Mouse (Mus musculus) cerebellum, adult 11-12 months (tissue): ENCODE results near the gene Vwa3b.

Source experiments
- DNase-seq: peaks from one replicate; pipeline ENCODE4 v3.0.0; 2022

Gene Vwa3b

DNA sequence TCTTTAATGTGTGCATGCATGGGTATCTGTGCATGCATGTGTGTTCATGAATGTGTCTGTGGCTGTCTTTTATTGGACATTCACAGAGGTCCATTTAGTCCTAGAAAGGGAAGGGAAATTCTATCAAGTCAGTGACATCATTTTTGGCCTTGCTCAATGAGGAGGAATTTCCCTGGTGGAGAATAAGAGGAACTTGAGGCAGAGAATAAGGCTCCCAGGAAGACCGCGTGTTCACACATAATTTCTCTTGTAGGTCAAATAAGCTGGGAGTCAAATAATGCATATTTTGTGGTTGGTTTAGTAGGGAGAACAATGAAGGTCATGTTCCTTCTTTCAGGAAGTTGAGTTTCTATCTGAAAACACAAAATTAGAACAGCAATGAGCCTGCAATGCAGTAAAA lies 13.4 kb upstream of the Vwa3b start:
- no peak for DNase-seq

DNA sequence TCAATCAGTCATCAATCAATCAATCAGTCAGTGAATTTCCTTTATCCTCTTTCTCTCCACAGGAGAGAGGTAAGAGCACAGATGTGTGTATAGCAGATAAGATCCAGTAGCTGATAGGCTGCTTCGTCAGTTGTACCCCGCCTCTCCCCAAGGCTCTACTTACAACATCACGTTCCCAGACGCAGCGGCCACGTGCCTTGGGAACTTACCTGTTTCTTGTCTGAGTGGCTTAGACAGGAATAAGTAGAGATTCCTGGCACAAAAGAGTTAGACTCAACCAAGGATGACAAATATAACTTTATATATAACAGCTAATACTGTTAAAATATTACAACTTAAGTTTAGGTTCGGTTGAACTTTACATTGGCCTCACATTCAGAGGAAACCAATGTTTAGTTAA lies 12.7 kb upstream of the Vwa3b start:
- no peak for DNase-seq

DNA sequence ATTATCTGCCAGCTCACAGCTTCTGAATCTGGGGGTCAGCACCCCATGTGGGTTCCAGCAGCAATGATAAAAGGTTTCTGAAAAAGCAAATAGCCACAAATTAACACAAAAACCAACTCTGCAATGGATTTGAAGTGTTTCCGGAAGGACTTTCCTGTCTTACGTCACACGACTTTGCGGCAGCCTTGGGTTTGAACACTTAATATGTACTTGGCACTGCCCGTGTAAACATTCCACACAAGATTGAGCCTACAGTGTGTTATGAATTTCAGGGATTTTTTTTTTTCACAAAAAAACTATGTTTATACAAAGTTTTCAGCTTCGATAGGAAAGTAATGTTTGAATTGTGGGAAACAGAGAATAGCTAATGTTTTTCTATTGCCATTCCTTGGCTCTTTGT lies 7.4 kb upstream of the Vwa3b start:
- DNase-seq: no peak

DNA sequence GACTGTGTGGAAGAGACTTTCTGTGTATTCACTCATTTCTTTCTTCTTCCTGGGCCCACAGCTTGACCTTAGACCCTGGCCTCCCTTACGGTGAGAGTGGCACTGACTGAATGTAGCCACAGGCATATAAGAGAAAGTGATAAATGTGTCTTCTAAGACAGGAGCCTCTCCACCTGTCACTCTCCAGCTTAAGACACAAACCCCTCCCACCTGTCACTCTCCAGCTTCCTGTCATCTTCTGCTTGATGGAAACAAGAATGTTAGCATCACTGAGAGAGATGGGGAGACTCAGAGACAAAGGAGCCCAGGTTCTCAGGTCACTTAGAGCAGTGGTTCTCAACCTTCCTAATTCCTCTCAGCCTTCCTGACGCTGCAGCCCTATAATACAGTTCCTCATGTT lies 3.7 kb upstream of the Vwa3b start:
- no peak for DNase-seq

DNA sequence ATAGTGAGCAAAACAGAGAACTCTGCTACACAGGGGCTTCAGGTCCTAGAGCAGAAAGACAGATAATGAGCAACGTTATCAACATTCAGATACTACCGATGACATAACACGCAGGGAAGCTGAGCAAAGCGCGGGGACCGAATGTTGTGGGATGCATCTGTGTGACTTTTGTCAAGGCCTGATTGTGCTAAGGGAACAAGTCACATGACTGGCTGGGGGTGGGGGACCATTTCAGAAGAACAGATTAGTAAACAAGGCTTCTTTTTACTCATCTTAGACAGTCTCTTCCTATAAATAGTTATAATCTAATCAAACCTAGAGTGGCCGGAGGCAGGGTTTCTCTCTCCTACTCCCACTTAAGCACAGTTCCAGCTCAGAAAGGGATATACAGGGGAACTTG lies 1.7 kb upstream of the Vwa3b start:
- no peak for DNase-seq

DNA sequence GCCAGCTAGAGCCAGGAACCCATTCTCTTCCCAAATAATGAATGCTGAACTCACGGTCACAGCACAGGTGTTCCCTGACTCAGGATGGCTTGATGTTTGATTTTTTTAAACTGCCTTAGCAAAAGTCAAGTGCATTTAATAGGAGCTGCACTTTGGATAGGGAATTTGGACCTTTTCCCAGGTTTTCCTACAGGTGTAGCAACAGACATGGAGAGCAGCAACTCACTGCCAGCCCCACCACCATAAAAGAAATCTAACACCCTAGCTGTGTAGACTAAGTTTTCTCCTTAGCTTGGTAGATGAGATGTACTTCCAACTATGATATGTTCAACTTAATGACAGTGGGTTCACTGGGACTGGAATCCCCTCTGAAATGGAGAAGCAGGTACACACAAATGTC lies 1.0 kb upstream of the Vwa3b start:
- no peak for DNase-seq

DNA sequence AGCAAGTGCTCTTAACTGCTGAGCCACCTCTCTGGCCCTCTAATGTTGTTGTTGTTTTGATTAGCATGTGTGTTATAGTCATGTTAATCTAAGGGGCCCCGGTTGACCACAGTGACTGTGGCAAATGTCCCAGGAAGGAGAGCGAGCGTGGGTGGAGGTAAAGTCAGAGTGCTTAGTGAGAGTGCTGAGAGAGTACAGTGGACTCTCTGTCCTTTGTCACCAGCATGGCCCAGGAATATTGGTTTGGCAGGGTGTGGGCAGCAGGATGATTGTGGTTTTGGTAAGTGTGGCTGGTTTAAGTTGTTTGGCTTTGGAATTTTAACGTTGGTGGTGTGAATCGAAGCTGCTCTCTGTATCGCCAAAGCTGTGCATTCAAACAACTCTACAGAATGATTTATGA lies 470 bp downstream of the Vwa3b start:
- no peak for DNase-seq

DNA sequence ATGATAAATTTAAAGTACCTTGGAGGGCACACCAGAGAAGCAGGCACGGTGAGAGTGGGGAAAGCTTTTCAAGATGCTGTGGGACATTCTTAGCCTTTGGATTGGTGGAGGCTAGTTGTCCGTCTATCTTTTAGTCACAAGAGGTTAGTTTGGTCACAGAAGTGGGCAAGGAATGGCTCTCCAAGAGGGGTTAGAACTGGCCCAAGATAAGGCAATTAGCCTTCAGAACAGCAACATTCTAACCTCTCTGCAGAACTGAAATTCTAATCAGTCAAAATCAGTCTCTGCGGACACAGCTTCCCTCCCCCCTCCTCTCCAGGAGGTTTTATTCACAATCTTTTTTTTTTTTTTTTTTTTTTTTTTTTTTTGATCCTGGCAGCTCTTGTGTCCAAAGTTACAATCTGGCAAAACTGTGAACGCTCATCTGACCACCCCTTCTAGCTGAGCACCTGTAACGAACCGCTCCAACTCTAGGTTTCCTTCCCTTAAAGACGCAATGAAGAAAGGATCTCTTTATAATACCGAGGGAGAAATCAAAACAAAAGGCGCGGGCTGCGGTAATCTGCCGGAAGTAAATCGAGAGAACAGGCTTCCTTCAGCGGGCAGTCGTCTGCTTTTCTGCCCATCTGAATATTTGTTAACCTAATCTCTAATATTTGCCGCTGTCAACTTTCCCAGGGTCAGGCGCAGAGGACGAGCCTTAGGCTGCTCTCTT lies 2.2 kb downstream of the Vwa3b start:
- DNase-seq: no peak

DNA sequence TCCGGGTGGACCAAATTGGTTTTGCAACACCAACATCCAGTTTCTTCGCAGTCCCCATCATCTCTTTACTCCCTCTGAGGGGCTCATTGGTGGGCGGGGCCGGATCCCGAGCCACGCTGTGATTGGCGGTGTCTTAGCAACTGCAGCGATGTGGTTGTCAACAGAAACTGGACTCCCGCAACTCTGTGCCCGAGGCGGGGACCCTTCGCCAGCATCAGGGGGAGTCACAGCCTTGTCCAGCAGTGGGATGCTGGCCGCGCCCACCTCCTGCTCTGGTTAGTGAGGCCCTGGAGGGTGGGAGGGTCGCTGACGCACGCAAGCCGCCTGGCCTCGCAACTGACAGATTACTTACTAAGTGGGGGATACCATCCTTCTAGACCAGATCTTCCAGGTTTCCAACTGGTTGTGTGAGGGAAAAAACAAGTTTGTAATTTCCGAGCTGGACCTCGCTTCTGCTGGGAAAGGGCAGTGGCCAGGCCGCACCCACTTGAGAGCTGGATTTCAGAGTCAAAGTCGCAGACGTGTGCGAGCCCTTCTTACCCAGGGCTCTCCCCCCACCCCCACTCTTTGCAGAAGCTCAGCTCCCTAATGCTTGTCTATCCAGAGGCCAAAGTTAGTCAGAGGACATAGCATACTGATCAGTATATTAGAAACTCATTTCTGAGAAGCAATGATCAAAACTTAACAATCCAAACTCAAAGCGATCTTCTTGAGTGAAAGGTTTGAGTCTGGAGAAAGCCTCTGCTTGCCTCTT lies 2.9 kb downstream of the Vwa3b start:
- no peak for DNase-seq

DNA sequence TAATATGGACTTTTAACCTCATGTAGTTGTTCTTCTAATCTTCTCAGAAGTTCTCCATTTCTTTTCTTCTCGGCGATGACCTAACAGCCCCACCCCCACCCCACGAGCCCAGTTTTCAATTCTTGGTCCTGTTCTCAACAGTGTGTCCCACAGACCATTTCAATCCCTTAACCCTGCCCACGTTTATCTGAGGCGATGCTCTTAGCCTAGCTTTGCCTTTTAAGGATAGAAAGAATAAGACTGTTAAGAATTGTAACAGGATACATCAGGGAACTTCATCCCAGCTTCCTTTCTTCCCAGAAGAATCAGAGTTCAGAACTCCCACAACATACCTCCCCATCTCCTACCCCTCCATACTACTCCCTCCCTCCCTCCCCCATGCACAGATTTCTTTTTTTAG lies 3.5 kb downstream of the Vwa3b start:
- no peak for DNase-seq

DNA sequence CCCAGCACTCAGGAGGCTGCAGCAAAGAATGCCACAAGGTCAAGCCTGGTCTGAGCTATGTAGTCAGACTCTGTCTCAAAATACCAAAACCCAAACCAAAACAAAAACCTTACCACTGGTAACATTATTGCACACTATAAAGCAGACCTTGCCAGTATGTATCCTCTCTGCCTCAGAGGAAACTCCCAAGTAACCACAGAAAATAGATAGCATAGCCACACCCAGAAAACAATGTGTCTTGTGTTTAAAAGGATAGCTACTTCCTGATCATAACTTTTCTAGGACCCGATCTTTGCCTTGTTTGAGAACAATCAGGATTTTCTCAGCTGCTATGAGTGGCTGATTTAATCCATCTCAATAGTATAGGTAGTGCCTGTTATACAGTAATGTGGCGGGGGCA lies 4.3 kb downstream of the Vwa3b start:
- DNase-seq: no peak

DNA sequence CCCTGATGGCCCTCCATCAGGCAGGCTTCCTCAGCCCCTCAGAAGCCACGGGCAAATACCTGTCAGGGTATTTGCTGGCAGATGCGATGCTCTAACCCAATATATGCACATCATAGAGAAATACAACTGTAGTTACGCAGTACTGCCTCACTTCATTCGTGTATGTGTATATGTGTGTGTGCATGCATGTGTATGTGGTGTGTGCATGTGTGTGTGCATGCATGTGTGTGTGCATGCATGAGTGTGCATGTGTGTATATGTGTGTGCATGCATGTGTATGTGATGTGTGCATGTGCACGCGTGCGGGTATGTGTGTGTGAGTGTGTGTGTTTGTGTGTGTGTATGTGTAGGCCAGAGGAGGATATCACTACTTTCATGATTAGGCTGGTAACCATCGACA lies 9.5 kb downstream of the Vwa3b start:
- DNase-seq: no peak

DNA sequence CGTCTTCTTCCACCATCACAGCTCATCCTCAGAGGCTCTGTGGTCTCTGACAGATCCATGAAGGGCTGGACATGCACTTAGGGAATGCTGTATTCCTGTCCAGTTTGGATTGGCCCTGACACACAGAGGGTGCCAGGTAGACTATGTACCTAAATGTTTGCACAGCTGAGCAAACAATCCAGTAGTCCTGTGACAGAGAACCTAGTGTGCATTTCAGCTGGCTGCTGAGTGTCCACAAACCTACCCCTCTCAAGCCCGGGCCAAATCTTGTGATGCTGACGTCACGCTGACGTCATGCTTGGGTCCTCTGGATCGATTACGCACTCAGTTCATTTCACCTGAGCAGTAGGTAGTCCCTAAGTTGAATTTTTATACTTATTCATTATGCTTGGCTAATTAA lies 14.7 kb downstream of the Vwa3b start:
- no peak for DNase-seq

DNA sequence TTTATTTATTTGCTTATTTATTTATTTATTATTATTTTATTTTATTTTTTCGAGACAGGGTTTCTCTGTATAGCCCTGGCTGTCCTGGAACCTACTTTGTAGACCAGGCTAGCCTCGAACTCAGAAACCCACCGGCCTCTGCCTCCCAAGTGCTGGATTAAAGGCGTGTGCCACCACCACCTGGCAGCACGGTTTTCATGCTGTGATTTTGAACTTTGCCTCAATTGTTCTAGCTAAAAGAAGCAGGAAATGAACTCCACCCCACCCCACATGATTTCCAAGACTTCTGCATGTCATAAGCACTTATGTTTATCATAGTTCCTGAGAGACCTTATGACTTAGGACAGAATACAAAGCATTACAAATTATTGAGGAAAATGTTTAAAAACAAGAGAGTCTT lies 15.5 kb downstream of the Vwa3b start:
- no peak for DNase-seq

DNA sequence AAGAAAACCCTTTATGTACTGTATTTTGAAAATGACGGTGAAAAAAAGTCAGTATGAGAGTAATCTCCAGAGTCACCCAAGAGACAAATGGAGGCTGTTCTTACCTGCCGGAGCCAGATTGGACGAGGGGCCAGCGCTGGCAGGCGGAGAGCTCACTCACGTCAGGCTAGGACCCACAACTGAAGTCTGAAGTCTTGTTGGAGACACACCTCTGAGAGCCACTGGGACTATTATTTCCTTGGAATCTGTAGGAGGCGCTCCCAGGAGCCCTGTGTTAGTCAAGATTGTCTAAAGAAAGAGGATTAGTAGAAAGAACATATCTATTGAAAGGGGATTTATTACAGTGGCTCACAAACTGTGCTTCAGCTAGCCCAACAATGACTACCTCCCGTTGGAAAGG lies 16.4 kb downstream of the Vwa3b start:
- no peak for DNase-seq

DNA sequence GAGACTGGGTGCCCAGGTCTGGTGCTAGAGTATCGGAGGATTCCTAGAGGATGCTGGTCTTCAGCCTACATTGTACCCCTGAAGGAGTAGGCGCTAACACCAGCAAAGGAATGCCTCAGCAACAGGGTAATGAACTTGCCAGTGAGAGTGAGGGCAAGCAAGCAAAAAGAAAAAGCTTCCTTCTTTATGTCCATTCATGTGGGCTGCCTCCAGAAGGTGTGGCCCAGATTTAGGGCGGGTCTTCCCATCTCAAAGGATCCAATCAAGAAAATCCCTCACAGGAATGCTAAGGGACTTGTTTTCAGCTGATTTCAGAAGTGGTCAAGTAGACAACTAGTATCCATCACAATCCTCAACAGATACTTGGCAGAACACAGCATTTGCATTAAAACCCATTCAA lies 16.8 kb downstream of the Vwa3b start:
- no peak for DNase-seq

DNA sequence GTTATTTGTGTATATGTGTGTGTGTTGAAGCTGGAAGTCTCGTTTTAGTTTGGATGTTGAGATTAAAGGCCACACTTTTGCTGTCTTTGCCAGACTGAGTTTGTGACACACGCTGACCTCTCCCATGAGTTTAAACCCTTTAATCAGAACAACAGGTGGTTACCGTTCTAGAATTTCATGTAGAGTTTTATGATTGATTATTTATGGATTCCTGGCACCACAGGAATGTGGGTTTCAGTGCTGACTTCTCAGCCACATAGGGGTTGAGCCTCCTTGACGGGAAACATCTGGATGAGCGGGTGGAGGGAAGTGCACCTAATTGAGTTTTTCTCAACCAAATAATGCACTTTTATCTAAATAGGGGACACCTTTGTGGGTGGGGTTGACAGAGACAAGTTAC lies 19.1 kb downstream of the Vwa3b start:
- no peak for DNase-seq

DNA sequence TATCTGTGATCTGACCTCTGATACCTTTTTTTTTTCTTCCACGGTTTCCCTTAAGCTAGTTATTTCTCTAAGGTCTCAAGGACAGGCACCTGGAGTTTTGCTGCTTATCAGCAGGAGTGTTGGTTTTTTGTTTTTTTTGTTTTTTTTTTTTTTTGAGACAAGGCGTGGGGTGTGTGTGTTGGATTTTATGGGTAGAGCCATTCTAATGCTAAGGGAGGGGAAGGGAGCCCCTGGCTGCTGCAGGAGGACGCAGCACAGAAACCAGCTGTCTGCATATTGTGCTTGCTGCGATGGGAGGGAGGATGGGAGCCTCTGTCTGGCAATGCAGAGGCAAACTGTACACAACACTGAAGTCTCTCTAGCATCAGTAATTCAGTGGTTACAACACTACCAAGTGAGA lies 22.8 kb downstream of the Vwa3b start:
- no peak for DNase-seq

DNA sequence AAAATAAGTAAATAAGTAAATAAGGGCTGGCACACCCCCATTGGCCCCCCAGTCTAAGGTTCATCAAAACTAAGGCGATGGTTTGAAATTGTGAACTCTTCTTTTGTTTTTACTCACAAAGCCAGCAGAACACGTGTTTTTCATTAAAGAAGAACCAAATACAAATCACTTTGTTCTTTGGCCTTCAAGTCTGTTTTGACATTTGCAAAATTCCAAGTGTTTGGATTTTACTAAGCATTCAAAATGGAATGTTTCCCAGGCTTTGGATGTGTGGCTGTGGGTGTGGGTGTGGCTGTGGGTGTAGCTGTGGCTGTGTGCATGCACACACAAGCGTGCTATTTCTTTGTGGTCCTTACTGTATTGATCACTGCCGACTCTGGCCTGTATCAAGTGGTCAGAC lies 27.3 kb downstream of the Vwa3b start:
- no peak for DNase-seq

DNA sequence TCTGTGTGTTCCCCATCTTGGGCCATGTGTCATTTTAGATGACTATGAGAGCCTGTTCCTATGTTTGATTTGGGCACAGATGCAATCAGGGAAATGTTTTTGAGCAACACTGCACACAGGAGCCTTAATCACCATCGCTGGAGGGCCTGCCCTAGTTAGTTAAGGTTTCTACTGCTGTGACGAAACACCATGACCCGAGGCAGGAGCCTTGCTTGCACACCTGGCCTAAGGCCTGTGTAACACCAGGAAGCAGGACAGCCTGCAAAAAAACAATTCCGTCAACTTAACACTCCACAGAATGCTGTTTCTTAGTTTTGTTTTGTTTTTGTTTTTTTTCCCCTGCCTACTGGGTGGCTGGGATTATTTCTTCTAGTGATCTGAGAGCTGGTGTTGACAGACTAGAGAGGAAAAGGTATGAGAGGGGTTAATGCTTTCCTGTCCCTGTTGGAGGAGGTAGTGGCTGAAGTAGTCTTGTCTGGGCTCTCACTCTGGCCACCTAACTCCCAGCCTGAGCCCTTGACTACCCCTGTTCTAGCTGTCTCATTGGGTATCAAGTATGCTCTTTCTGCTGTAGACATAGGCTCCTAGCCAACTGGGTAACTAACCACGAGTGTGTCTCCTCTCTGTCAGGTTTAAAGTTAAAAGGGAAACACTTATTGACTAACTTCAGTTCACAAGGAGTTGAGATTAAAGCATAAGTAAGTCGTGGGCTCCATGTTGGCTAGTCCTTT lies 30.6 kb downstream of the Vwa3b start:
- no peak for DNase-seq

DNA sequence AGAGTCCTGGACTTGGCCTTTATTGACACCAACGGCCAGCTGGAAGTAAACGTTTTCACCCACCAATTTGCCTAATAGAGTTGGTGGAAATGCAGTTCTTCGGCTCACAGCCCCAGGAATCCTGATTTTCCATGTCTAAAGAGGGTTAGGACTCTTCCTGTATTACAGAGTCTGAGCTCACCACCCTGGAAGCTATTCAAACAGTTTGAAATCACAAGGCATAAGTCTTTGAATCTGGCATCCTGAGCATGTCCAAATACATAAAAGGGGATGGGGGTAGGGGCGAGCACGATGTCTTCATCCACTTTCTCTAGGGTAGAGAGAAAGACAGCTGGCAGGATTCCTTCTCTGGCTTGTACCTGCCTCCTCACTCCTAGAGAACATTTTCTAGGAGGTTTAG lies 34.5 kb downstream of the Vwa3b start:
- DNase-seq: no peak

DNA sequence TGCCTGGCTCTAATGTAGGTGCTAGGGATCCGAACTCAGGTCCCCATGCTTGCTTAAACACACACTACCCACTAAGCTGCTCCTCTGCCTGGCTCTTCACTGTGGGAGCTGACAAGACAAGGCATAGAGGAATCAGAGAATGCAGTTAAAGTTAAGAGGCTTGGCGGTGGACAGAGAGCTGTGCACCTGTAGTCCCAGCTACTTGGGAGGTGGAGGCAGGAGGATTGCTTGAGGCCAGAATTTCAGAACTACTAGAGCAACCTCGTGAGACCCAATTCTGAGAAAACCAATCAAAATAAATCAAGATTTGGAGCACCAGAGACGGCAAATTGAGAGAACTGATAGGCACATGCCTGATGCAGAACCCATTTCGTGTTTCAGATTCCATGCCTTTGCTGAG lies 36.7 kb downstream of the Vwa3b start:
- DNase-seq: no peak

DNA sequence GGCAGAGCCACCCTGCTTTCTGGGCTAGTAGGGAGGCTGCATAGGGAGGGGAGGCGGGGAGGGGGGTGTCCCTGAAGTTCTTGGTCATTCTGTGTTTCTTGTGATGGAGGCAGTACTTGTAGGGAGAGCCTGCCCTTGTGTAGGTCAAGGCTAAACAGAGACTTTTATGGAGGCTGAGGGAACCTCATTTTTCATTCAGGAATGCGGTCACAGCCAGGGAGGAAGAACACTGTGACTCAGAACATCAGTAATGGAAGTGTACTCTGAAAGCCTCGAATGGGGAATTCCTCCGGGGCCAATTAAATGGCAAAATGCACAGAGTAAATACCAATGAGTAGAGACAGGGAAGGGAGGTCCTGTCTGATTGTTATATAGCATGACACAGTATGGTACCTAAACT lies 37.4 kb downstream of the Vwa3b start:
- no peak for DNase-seq

DNA sequence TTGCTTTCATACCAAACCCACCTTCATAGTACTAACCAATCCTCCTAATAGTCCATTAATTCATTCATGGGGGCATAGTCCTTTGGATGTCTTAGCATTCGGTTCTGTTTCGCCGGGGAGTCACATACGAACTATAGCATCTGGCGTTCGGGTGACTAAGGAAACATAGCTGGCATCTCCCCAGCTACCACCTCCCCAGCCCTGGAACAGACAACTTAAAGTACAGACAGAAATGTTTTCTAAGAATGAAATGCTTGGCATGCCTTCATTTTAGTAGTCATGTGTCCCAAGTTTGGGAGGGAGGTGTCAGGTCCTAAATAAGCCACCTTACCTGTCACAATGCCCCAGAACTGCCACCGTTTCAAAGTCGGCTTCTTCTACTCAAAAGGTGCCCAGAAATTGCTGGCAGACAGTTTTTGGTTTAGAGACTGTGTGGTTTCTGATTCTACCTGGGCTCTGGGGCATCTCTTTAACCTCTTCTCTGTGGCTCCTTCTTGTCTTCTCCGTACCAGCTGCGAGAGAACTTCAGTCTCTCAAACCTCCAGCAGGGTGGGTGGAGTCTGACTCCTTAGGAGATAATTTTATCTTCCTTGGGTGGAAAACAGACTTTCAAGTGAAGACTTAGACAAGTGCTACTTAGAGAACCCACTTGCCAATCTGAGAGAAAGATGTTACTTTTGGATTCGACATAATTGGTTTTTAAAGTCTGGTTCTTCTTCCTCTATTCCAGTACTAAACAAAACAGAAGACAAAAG lies 39.4 kb downstream of the Vwa3b start:
- no peak for DNase-seq
